Mouse (Mus musculus): ENCODE data around the gene Tmem163. TPM values are rescaled to one million over a fixed set of nuclear protein-coding genes. Genes with fewer than 3 reads are reported as not detected.

Gene Tmem163
- total and polyA plus RNA-seq, 3 experiments: 4.5 to 10.0 (median 8.1) TPM

DNA sequence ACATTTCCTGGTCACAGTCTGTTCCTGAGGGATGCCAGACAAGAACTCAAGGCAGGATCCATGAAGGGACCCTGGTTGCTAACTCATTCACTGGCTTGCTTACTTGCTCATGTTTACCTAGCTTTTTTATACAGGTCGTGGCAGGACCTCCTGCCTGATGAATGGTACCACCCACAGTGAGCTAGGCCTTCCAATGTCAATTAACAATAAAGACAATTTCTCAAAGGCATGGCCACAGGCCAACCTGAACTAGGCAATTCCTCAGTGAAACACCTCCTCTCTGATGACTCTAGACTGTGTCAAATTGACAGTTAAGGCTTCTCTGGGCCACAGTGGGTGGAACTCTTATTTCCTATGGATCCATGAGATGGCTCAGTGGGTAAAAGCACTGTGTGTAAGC, 136.6 kb downstream of the Tmem163 start:
- DNase-seq (ENCODE audit: extremely low read depth): no peak
- no peak for TF ChIP-seq RCOR1 (conservative IDR thresholded peaks at IDR 0.05; ENCODE audit: low read depth, low read length)
- TF ChIP-seq SMC3 (IDR thresholded peaks at IDR 0.05; ENCODE audit: low read depth, low read length): no peak
- no peak for TF ChIP-seq PAX5 (IDR thresholded peaks at IDR 0.05; ENCODE audit: low read length)
- TF ChIP-seq MXI1 (IDR thresholded peaks at IDR 0.05; ENCODE audit: low read depth, low read length): no peak
- TF ChIP-seq MAZ (IDR thresholded peaks at IDR 0.05; ENCODE audit: low read depth, low read length): no peak
- no peak for TF ChIP-seq USF2 (conservative IDR thresholded peaks at IDR 0.05; ENCODE audit: low read depth, low read length)
- no peak for TF ChIP-seq HCFC1 (IDR thresholded peaks at IDR 0.05; ENCODE audit: low read depth, low read length)
- TF ChIP-seq UBTF (IDR thresholded peaks at IDR 0.05; ENCODE audit: low read depth, low read length): no peak
- no peak for TF ChIP-seq RAD21 (IDR thresholded peaks at IDR 0.05; ENCODE audit: low read depth, low read length)
- TF ChIP-seq MEF2A (IDR thresholded peaks at IDR 0.05; ENCODE audit: borderline replicate concordance, low read depth, low read length): no peak
- no peak for TF ChIP-seq KAT2A (IDR thresholded peaks at IDR 0.05; ENCODE audit: insufficient replicate concordance, low read length)
- no peak for TF ChIP-seq ELF1 (IDR thresholded peaks at IDR 0.05; ENCODE audit: low read depth, low read length)
- no peak for TF ChIP-seq MAX (IDR thresholded peaks at IDR 0.05; ENCODE audit: low read length)
- no peak for TF ChIP-seq SIN3A (IDR thresholded peaks at IDR 0.05; ENCODE audit: low read length)
- TF ChIP-seq ZKSCAN1 (IDR thresholded peaks at IDR 0.05; ENCODE audit: borderline replicate concordance, low read depth, low read length): no peak
- no peak for TF ChIP-seq E2F4 (IDR thresholded peaks at IDR 0.05; ENCODE audit: insufficient replicate concordance, low read depth, low read length)
- TF ChIP-seq ZNF384 (IDR thresholded peaks at IDR 0.05; ENCODE audit: low read depth, low read length): no peak
- H3K36me3 ChIP-seq (replicated peaks in 1 of 2; ENCODE audit: control insufficient read depth in 1 of 2, insufficient read depth in 1 of 2, low read length in 1 of 2): peaks cover 0 to 29% of the 10 kb centered on the region in 2 experiments
- dilution Hi-C loops (cut with MboI; ENCODE audit: extremely low pct_ligation_motif_present, extremely low pct_unique_long_range_greater_than_20kb, low sequenced_read_pairs) (no loop called here), in situ Hi-C loops (cut with MboI; ENCODE audit: low pct_ligation_motif_present, low pct_unique_long_range_greater_than_20kb, low sequenced_read_pairs) (no loop called here)
- no peaks in the 10 kb centered on the region for H3K79me2 ChIP-seq (replicated peaks; ENCODE audit: control insufficient read depth, extremely low read depth, insufficient read depth, poor library complexity, severe bottlenecking)
- H3K27me3 ChIP-seq (replicated peaks): no peaks in the 10 kb centered on the region
- H3K4me1 ChIP-seq (ENCODE audit: control insufficient read depth in 1 of 2, insufficient read depth in 2 of 2): no peaks in the 10 kb centered on the region; a peak in 1 of 4 replicates
- no peak overlapping the region for H3K27ac ChIP-seq (ENCODE audit: insufficient read depth, low read depth)
- no peak overlapping the region for H3K4me3 ChIP-seq (replicated peaks in 1 of 3; ENCODE audit: low read depth in 2 of 3, low read length in 2 of 3, poor library complexity in 1 of 3)
- H3K9ac ChIP-seq (ENCODE audit: insufficient read depth, low read depth): no peak overlapping the region
- H3K9me3 ChIP-seq (replicated peaks; ENCODE audit: low read length): peaks cover 3% of the 10 kb centered on the region
- no peak overlapping the region for H3K4me2 ChIP-seq (ENCODE audit: insufficient read depth, low read depth, poor library complexity, severe bottlenecking)

DNA sequence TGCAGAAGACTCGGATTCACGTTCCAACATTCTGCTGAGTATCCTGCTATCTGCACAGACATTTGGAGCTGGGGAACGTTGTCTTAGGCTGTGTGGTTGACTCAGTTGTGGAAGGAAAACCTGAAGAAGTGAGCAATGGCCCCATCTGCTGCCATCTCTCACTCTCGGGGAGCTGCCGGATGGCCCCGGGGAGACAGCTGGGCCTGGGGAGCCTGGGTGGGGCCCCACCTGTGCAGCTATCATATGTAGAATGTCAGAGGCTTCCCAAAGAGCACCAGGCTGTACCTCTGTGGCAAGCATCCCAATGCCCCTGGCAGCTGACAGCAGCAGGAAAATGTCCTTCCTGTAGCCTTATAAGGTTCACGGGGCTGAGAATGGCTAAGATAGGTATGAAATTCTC, 137.4 kb downstream of the Tmem163 start:
- Histone ChIP-seq H3K79me2 (replicated peaks; ENCODE audit: control insufficient read depth, extremely low read depth, insufficient read depth, poor library complexity, severe bottlenecking) (no peaks in the 10 kb centered on the region), H3K4me1 (ENCODE audit: control insufficient read depth in 1 of 2, insufficient read depth in 2 of 2) (no peaks in the 10 kb centered on the region; a peak in 1 of 4 replicates), H3K9ac (ENCODE audit: insufficient read depth, low read depth) (no peak overlapping the region), H3K27ac (ENCODE audit: insufficient read depth, low read depth) (no peak overlapping the region), H3K4me2 (ENCODE audit: insufficient read depth, low read depth, poor library complexity, severe bottlenecking) (no peak overlapping the region), H3K36me3 (replicated peaks in 1 of 2; ENCODE audit: control insufficient read depth in 1 of 2, insufficient read depth in 1 of 2, low read length in 1 of 2) (peaks cover 0 to 31% of the 10 kb centered on the region in 2 experiments), H3K4me3 (replicated peaks in 1 of 3; ENCODE audit: low read depth in 2 of 3, low read length in 2 of 3, poor library complexity in 1 of 3) (no peak overlapping the region), H3K27me3 (replicated peaks) (no peaks in the 10 kb centered on the region), H3K9me3 (replicated peaks; ENCODE audit: low read length) (peaks cover 3% of the 10 kb centered on the region)
- no peak for TF ChIP-seq EP300 (IDR thresholded peaks at IDR 0.05; ENCODE audit: low read length)
- no peak for TF ChIP-seq IRF4 (IDR thresholded peaks at IDR 0.05; ENCODE audit: low read depth, low read length)
- TF ChIP-seq RAD21 (IDR thresholded peaks at IDR 0.05; ENCODE audit: low read depth, low read length): no peak
- no peak for TF ChIP-seq USF1 (IDR thresholded peaks at IDR 0.05; ENCODE audit: low read depth, low read length)
- no peak for TF ChIP-seq MYC (IDR thresholded peaks at IDR 0.05; ENCODE audit: low read depth, low read length)
- no peak for TF ChIP-seq JUND (conservative IDR thresholded peaks at IDR 0.05; ENCODE audit: low read depth, low read length)
- TF ChIP-seq ELF1 (IDR thresholded peaks at IDR 0.05; ENCODE audit: low read depth, low read length): no peak
- TF ChIP-seq E2F4 (IDR thresholded peaks at IDR 0.05; ENCODE audit: insufficient replicate concordance, low read depth, low read length): no peak
- TF ChIP-seq ZMIZ1 (IDR thresholded peaks at IDR 0.05; ENCODE audit: low read depth, low read length): no peak
- no peak for TF ChIP-seq UBTF (IDR thresholded peaks at IDR 0.05; ENCODE audit: low read depth, low read length)
- no peak for TF ChIP-seq MAZ (IDR thresholded peaks at IDR 0.05; ENCODE audit: low read depth, low read length)
- no peak for TF ChIP-seq ZC3H11A (IDR thresholded peaks at IDR 0.05; ENCODE audit: low read depth, low read length)
- no peak for TF ChIP-seq JUN (IDR thresholded peaks at IDR 0.05; ENCODE audit: insufficient read depth, low read depth, low read length)
- TF ChIP-seq GABPA (IDR thresholded peaks at IDR 0.05; ENCODE audit: insufficient replicate concordance, low read depth, low read length): no peak
- TF ChIP-seq NRF1 (IDR thresholded peaks at IDR 0.05; ENCODE audit: low read depth, low read length): no peak
- no peak for TF ChIP-seq MXI1 (IDR thresholded peaks at IDR 0.05; ENCODE audit: low read depth, low read length)
- no peak for TF ChIP-seq MAX (IDR thresholded peaks at IDR 0.05; ENCODE audit: low read length)
- no peak for TF ChIP-seq CHD2 (IDR thresholded peaks at IDR 0.05; ENCODE audit: low read length)
- no peak for TF ChIP-seq SMC3 (IDR thresholded peaks at IDR 0.05; ENCODE audit: low read depth, low read length)
- no peak for DNase-seq (ENCODE audit: extremely low read depth)
- in situ Hi-C loops (cut with MboI; ENCODE audit: low pct_ligation_motif_present, low pct_unique_long_range_greater_than_20kb, low sequenced_read_pairs) (no loop called here), dilution Hi-C loops (cut with MboI; ENCODE audit: extremely low pct_ligation_motif_present, extremely low pct_unique_long_range_greater_than_20kb, low sequenced_read_pairs) (no loop called here)
